ENCODE assay signal across 27 mouse cellular contexts in genomic region chr1:144179559-144179958, GRCm38 (mm10). TPM values are rescaled to one million over a fixed set of nuclear protein-coding genes. Genes with fewer than 3 reads are reported as not detected.
A peak's percentile ranks its signal among the peaks of the same experiment; 100 is the strongest.
DNase-seq lines count a peak whose midpoint lies in the region; ATAC-seq and TF ChIP-seq lines count a peak whose summit lies in the region.
"Had no signal": no experiment of that assay in that cellular context is flagged by ENCODE, and none has a peak within 500 bp of the region (broad histone marks: within the 10 kb centered on the region; RNA-seq: fewer than 3 reads in every experiment).

No protein-coding gene starts in this region.

- H3K4me3 ChIP-seq in liver, embryonic 14.5 days (ENCODE audit: insufficient read depth in 1 of 2, low read depth in 2 of 2, low read length in 2 of 2): no peak overlapping the region
- H3K4me3 ChIP-seq in liver, embryonic 12.5 days: no peak overlapping the region
- H3K4me3 ChIP-seq in CH12.LX (replicated peaks in 1 of 3; ENCODE audit: low read depth in 2 of 3, low read length in 2 of 3, poor library complexity in 1 of 3) (no peak overlapping the region), MEL (ENCODE audit: control insufficient read depth in 1 of 2, insufficient read depth in 1 of 2, low read depth in 2 of 2, low read length in 2 of 2) (no peak overlapping the region)
- H3K4me3 ChIP-seq: embryonic facial prominence, embryonic 10.5 days; forebrain, embryonic 12.5 days; gastrocnemius, adult 2 months; hindbrain, embryonic 15.5 days; limb, embryonic 15.5 days; lung, embryonic 15.5 days; neural tube, embryonic 13.5 days had no signal

- ATAC-seq in liver, embryonic 14.5 days (ENCODE audit: insufficient read depth): no peak
- no peak for ATAC-seq in liver, embryonic 12.5 days
- peak; percentile 49; the same call in 1 of the 2 replicates for ATAC-seq in megakaryocyte, adult 5-6 weeks (ENCODE audit: poor library complexity, severe bottlenecking)
- ATAC-seq: intestine, postnatal 0 days had no signal

- no peak for DNase-seq in liver, embryonic 14.5 days (ENCODE audit: low read depth in 3 of 3, low spot score in 3 of 3)
- DNase-seq in CH12.LX (ENCODE audit: extremely low read depth) (no peak), MEL (ENCODE audit: low read depth, low spot score) (peak; percentile 27)
- no peak for DNase-seq in heart, adult 8-10 months (ENCODE audit: low spot score)
- DNase-seq in spleen, postnatal 14 days (ENCODE audit: low spot score in 2 of 2): no peak
- DNase-seq: adrenal gland, postnatal 36 days; cerebellum, adult 8-10 months; gastrocnemius, adult 2 months; heart, postnatal 36 days; layer of hippocampus, postnatal 36 days; lung, postnatal 4 days; right cerebral cortex, postnatal 14 days; spleen, adult 18-20 months had no signal

- H3K4me2 ChIP-seq in liver, embryonic 14.5 days (ENCODE audit: low read depth): no peak overlapping the region
- H3K4me2 ChIP-seq in liver, embryonic 12.5 days: no peak overlapping the region
- H3K4me2 ChIP-seq in CH12.LX (ENCODE audit: insufficient read depth, low read depth, poor library complexity, severe bottlenecking): no peak overlapping the region
- H3K4me2 ChIP-seq: forebrain, embryonic 12.5 days; hindbrain, embryonic 15.5 days; limb, embryonic 15.5 days; lung, embryonic 15.5 days; midbrain, embryonic 11.5 days; neural tube, embryonic 13.5 days had no signal

- TF ChIP-seq CTCF in liver, embryonic 14.5 days (IDR thresholded peaks at IDR 0.05; ENCODE audit: low read depth): peak; percentile 14; the same call in 1 of the 2 replicates
- TF ChIP-seq CTCF in CH12.LX (conservative IDR thresholded peaks at IDR 0.05 in 1 of 2, IDR thresholded peaks at IDR 0.05 in 1 of 2; ENCODE audit: low read depth in 2 of 2, low read length in 2 of 2) (peak; percentile 29 to 56; a peak in 3 of 4 replicates), MEL (IDR thresholded peaks at IDR 0.05 in 2 of 3, conservative IDR thresholded peaks at IDR 0.05 in 1 of 3; ENCODE audit: control insufficient read depth in 1 of 3, insufficient read depth in 1 of 3, low read depth in 2 of 3, low read length in 3 of 3, poor library complexity in 1 of 3, severe bottlenecking in 1 of 3) (peak; percentile 30 to 46 (median 45); a peak in 5 of 6 replicates)

- H3K79me2 ChIP-seq in CH12.LX (replicated peaks; ENCODE audit: control insufficient read depth, extremely low read depth, insufficient read depth, poor library complexity, severe bottlenecking) (peaks cover 3% of the 10 kb centered on the region), MEL (ENCODE audit: control insufficient read depth, insufficient read depth, low read length, poor library complexity) (no peaks in the 10 kb centered on the region)

- H3K27me3 ChIP-seq in liver, embryonic 14.5 days (ENCODE audit: control insufficient read depth, insufficient read depth, low read length): no peaks in the 10 kb centered on the region
- H3K27me3 ChIP-seq in liver, embryonic 12.5 days (replicated peaks): no peaks in the 10 kb centered on the region
- H3K27me3 ChIP-seq in CH12.LX (replicated peaks) (no peaks in the 10 kb centered on the region), MEL (ENCODE audit: control insufficient read depth in 1 of 2, insufficient read depth in 2 of 2, low read length in 2 of 2) (no peaks in the 10 kb centered on the region)
- H3K27me3 ChIP-seq: forebrain, embryonic 12.5 days; hindbrain, embryonic 15.5 days; limb, embryonic 15.5 days; lung, embryonic 15.5 days; neural tube, embryonic 13.5 days had no signal

- TF ChIP-seq RAD21 in CH12.LX (IDR thresholded peaks at IDR 0.05; ENCODE audit: low read depth, low read length) (peak; percentile 30), MEL (IDR thresholded peaks at IDR 0.05; ENCODE audit: low read depth, low read length) (peak; percentile 25)

- TF ChIP-seq POLR2A in CH12.LX (IDR thresholded peaks at IDR 0.05; ENCODE audit: low read depth, low read length) (no peak), MEL (IDR thresholded peaks at IDR 0.05; ENCODE audit: control insufficient read depth in 1 of 2, insufficient read depth in 1 of 2, low read depth in 1 of 2, low read length in 2 of 2, poor library complexity in 1 of 2) (no peak)

- no peaks in the 10 kb centered on the region for H3K9me3 ChIP-seq in liver, embryonic 14.5 days (ENCODE audit: control insufficient read depth, low read length)
- H3K9me3 ChIP-seq in liver, embryonic 12.5 days (replicated peaks): no peaks in the 10 kb centered on the region
- H3K9me3 ChIP-seq in CH12.LX (replicated peaks; ENCODE audit: low read length): no peaks in the 10 kb centered on the region
- no peaks in the 10 kb centered on the region for H3K9me3 ChIP-seq in MEL (replicated peaks; ENCODE audit: insufficient read depth, low read length)
- H3K9me3 ChIP-seq: embryonic facial prominence, embryonic 10.5 days; forebrain, embryonic 12.5 days; hindbrain, embryonic 15.5 days; limb, embryonic 15.5 days; lung, embryonic 15.5 days; neural tube, embryonic 13.5 days had no signal

- dilution Hi-C loops in CH12.LX (cut with MboI; ENCODE audit: extremely low pct_ligation_motif_present, extremely low pct_unique_long_range_greater_than_20kb, low sequenced_read_pairs): no loop called here

- no peaks in the 10 kb centered on the region for H3K4me1 ChIP-seq in liver, embryonic 14.5 days (replicated peaks; ENCODE audit: control insufficient read depth in 2 of 2, insufficient read depth in 2 of 2, low read length in 1 of 2)
- no peaks in the 10 kb centered on the region for H3K4me1 ChIP-seq in liver, embryonic 12.5 days
- H3K4me1 ChIP-seq in CH12.LX (ENCODE audit: control insufficient read depth in 1 of 2, insufficient read depth in 2 of 2) (peaks cover 9 to 54% of the 10 kb centered on the region in 2 experiments; a peak in 3 of 4 replicates), MEL (ENCODE audit: control insufficient read depth in 1 of 2, insufficient read depth in 2 of 2, low read length in 2 of 2) (no peaks in the 10 kb centered on the region; a peak in 2 of 4 replicates)
- H3K4me1 ChIP-seq: hindbrain, embryonic 15.5 days; limb, embryonic 15.5 days; lung, embryonic 15.5 days had no signal

- WGBS in liver, embryonic 14.5 days (ENCODE audit: insufficient replicate concordance): 62% methylated on average over 4 of the region's 4 CpGs
- WGBS in liver, embryonic 12.5 days (ENCODE audit: insufficient replicate concordance): 65% methylated on average over 4 of the region's 4 CpGs

- TF ChIP-seq EP300 in liver, embryonic 14.5 days (IDR thresholded peaks at IDR 0.05; ENCODE audit: low read depth): no peak
- TF ChIP-seq EP300 in CH12.LX (IDR thresholded peaks at IDR 0.05; ENCODE audit: low read length): no peak
- TF ChIP-seq EP300 in MEL (IDR thresholded peaks at IDR 0.05; ENCODE audit: low read depth in 1 of 2, low read length in 2 of 2): no peak

- in situ Hi-C loops in CH12.LX (cut with MboI; ENCODE audit: low pct_ligation_motif_present, low pct_unique_long_range_greater_than_20kb, low sequenced_read_pairs): loop anchor here (25.0 kb wide), 2 partner anchors 167 to 392 kb away; partner anchors contain the start of genes Rgs2, Trove2 and Uchl5

- no peak overlapping the region for H3K9ac ChIP-seq in liver, embryonic 14.5 days (replicated peaks)
- no peak overlapping the region for H3K9ac ChIP-seq in liver, embryonic 12.5 days
- H3K9ac ChIP-seq in CH12.LX (ENCODE audit: insufficient read depth, low read depth) (no peak overlapping the region), MEL (ENCODE audit: control insufficient read depth, low read depth, low read length, poor library complexity, severe bottlenecking) (no peak overlapping the region)
- H3K9ac ChIP-seq: forebrain, embryonic 12.5 days; hindbrain, embryonic 15.5 days; limb, embryonic 15.5 days; lung, embryonic 15.5 days; neural tube, embryonic 13.5 days had no signal

- no peaks in the 10 kb centered on the region for H3K36me3 ChIP-seq in liver, embryonic 14.5 days (replicated peaks; ENCODE audit: control insufficient read depth, insufficient read depth, low read depth)
- no peaks in the 10 kb centered on the region for H3K36me3 ChIP-seq in liver, embryonic 12.5 days
- H3K36me3 ChIP-seq in CH12.LX (replicated peaks in 1 of 2; ENCODE audit: control insufficient read depth in 1 of 2, insufficient read depth in 1 of 2, low read length in 1 of 2) (peaks cover 0 to 2% of the 10 kb centered on the region in 2 experiments), MEL (ENCODE audit: control insufficient read depth in 1 of 2, insufficient read depth in 2 of 2, low read length in 2 of 2) (peaks cover 0 to 7% of the 10 kb centered on the region in 2 experiments; a peak in 2 of 4 replicates)
- H3K36me3 ChIP-seq: embryonic facial prominence, embryonic 10.5 days; forebrain, embryonic 12.5 days; hindbrain, embryonic 15.5 days; limb, embryonic 15.5 days; lung, embryonic 15.5 days; neural tube, embryonic 13.5 days had no signal

- H3K27ac ChIP-seq in liver, embryonic 14.5 days: no peak overlapping the region
- H3K27ac ChIP-seq in liver, embryonic 12.5 days: no peak overlapping the region
- no peak overlapping the region for H3K27ac ChIP-seq in CH12.LX (ENCODE audit: insufficient read depth, low read depth)
- H3K27ac ChIP-seq in MEL (ENCODE audit: control insufficient read depth, low read depth, low read length): no peak overlapping the region
- H3K27ac ChIP-seq: embryonic facial prominence, embryonic 10.5 days; forebrain, embryonic 12.5 days; gastrocnemius, adult 2 months; hindbrain, embryonic 15.5 days; limb, embryonic 15.5 days; lung, embryonic 15.5 days; neural tube, embryonic 13.5 days had no signal

TF ChIP-seq in CH12.LX, 34 proteins besides CTCF, POLR2A, EP300 and RAD21 (continues in another document):
- TF ChIP-seq IRF4 (IDR thresholded peaks at IDR 0.05; ENCODE audit: low read depth, low read length) (no peak), ZKSCAN1 (IDR thresholded peaks at IDR 0.05; ENCODE audit: borderline replicate concordance, low read depth, low read length) (no peak), SMC3 (IDR thresholded peaks at IDR 0.05; ENCODE audit: low read depth, low read length) (peak; percentile 36)

TF ChIP-seq in MEL, 35 proteins besides CTCF, POLR2A, EP300 and RAD21 (continues in another document):
- TF ChIP-seq SMC3 (IDR thresholded peaks at IDR 0.05; ENCODE audit: low read depth, low read length): peak; percentile 50
- TF ChIP-seq TAL1 (IDR thresholded peaks at IDR 0.05; ENCODE audit: low read length): no peak
- peak; percentile 9; the same call in 1 of the 2 replicates for TF ChIP-seq ZC3H11A (IDR thresholded peaks at IDR 0.05; ENCODE audit: low read depth, low read length)

RNA-seq across cellular contexts. Expression of gene Rgs13, which starts 2.4 kb away (rescaled TPM):
- not detected in 2 replicates for polyA plus RNA-seq in liver, embryonic 14.5 days (2012; rRNA removed)
- not detected in 2 replicates for polyA plus RNA-seq in liver, embryonic 14.5 days (2014; fragmentation: Nextera tagmentation; extraction: Ambion mirVana)
- polyA plus RNA-seq in liver, embryonic 12.5 days (2016; fragmentation: Nextera tagmentation; extraction: Ambion mirVana): not detected in 2 replicates
- total RNA-seq in CH12.LX (2012; rRNA removed): 149 and 168 TPM in 2 replicates
- total RNA-seq in CH12.LX (2014; rRNA removed): 1,247 and 1,500 TPM in 2 replicates
- 619 and 698 TPM in 2 replicates for polyA plus RNA-seq in CH12.LX (2012; ENCODE audit: insufficient read length, low read depth)
- total RNA-seq in MEL (2012; rRNA removed): not detected in 2 replicates
- not detected for polyA plus RNA-seq in MEL (2012; ENCODE audit: insufficient read depth in 1 of 2, insufficient read length in 2 of 2, low read depth in 1 of 2, low replicate concordance in 2 of 2, missing spikeins in 1 of 2)
- not detected in 2 replicates for total RNA-seq in megakaryocyte, adult 5-6 weeks (2015)
- not detected in 2 replicates for total RNA-seq in megakaryocyte, adult 5-6 weeks (2017)
- not detected for total RNA-seq in heart, adult 8-10 months (2022)
- total RNA-seq: adrenal gland, postnatal 36 days; common myeloid progenitor, adult 5-6 weeks; gastrocnemius, adult 2 months; heart, postnatal 36 days had no signal
- polyA plus RNA-seq: gonadal fat pad, adult 2 months; heart, embryonic 14.5 days; kidney, embryonic 16.5 days had no signal

Comparison
In these comparisons a context has a peak if more than half of its experiments do, and no peak if none do; other contexts are left out.
1. RNA of gene Rgs13, which starts 2.4 kb away (total RNA-seq): 149 to 1,500 TPM in CH12.LX; not detected in MEL, not detected in megakaryocyte, adult 5-6 weeks and not detected in heart, adult 8-10 months; every median in the first group is over 100 times any median in the second.
2. Peak in every context shown above with its lines, with median percentiles within 50 percentile points of each other: CTCF ChIP-seq.